Mouse (Mus musculus) hindbrain, postnatal 0 days (tissue): Measurements from ENCODE around the gene Nudt1. TPM values are rescaled to one million over a fixed set of nuclear protein-coding genes. Genes with fewer than 3 reads are reported as not detected.
"Not testable (repeated sequence)": the region's sequence is repeated elsewhere in the genome, so short reads cannot be mapped to it uniquely, and the experiment has no call there.

ENCODE experiments used
- ATAC-seq: fragments of 200-750 bp; cut with Nextera tagmentation; 2 replicates; pipeline ENCODE4 v1.8.0; 2017; ENCODE audit warnings: mild to moderate bottlenecking, moderate TSS enrichment, moderate library complexity
- DNase-seq: peaks from one replicate; pipeline ENCODE4 v3.0.0-alpha.2; 2015; ENCODE audit warnings: low spot score
- H3K27ac ChIP-seq: fragments of 300-500 bp; sonication (generic); 2 replicates; pipeline ENCODE4 v1.5.1; 2014; ENCODE audit warnings: mild to moderate bottlenecking
- H3K27me3 ChIP-seq: fragments of 300-500 bp; sonication (generic); 2 replicates; pipeline ENCODE4 v1.6.1; 2014; ENCODE audit warnings: low read length, mixed read lengths; ENCODE audit not compliant: insufficient read depth
- H3K36me3 ChIP-seq: fragments of 300-500 bp; sonication (generic); 2 replicates; pipeline ENCODE4 v1.6.1; 2014; ENCODE audit warnings: low read length, mixed read lengths; ENCODE audit not compliant: insufficient read depth
- H3K4me1 ChIP-seq: fragments of 300-500 bp; sonication (generic); 2 replicates; pipeline ENCODE4 v1.6.1; 2014; ENCODE audit warnings: antibody characterized with exemption, low read length, mixed read lengths; ENCODE audit not compliant: insufficient read depth
- H3K4me2 ChIP-seq: fragments of 300-500 bp; sonication (generic); 2 replicates; pipeline ENCODE4 v1.6.1; 2014; ENCODE audit warnings: low read depth, mild to moderate bottlenecking, low read length, moderate library complexity, mixed read lengths
- H3K4me3 ChIP-seq: fragments of 300-500 bp; sonication (generic); 2 replicates; pipeline ENCODE4 v1.5.1; 2014; ENCODE audit warnings: low read length
- H3K9ac ChIP-seq: fragments of 300-500 bp; sonication (generic); replicated peaks from 2 replicates; pipeline ENCODE4 v1.6.1; 2014; ENCODE audit warnings: mild to moderate bottlenecking, low read length, moderate library complexity, mixed read lengths
- H3K9me3 ChIP-seq: fragments of 300-500 bp; sonication (generic); 2 replicates; pipeline ENCODE4 v1.6.1; 2016; ENCODE audit warnings: low read length, mixed read lengths
- CTCF ChIP-seq: IDR thresholded peaks from 2 replicates; pipeline ENCODE4 v1.5.1; 2016; ENCODE audit warnings: antibody characterized with exemption, control low read depth, low read depth
- WGBS: fragments of 180-500 bp; shearing (Covaris S2); extraction: QIAGEN DNeasy Blood & Tissue Kit; methylation state at CpG from one replicate; pipeline ENCODE4 v1.1.7; 2014; 5-methylcytosine and 5-hydroxymethylcytosine counted together
- polyA plus RNA-seq: library from polyadenylated mRNA; unstranded; fragments of >200 nt; fragmentation: Nextera tagmentation; extraction: Ambion mirVana; gene quantifications from 2 replicates; pipeline ENCODE4 v1.2.1, GENCODE M21; 2015
- total RNA-seq: library from RNA; depleted of rRNA; stranded (reverse); fragments of >200 nt; gene quantifications from 2 replicates; pipeline ENCODE4 v1.2.3, GENCODE M21; 2014

Gene Nudt1
- total and polyA plus RNA-seq, 2 experiments from 2014 or later = 7.5 to 19.7 TPM

DNA sequence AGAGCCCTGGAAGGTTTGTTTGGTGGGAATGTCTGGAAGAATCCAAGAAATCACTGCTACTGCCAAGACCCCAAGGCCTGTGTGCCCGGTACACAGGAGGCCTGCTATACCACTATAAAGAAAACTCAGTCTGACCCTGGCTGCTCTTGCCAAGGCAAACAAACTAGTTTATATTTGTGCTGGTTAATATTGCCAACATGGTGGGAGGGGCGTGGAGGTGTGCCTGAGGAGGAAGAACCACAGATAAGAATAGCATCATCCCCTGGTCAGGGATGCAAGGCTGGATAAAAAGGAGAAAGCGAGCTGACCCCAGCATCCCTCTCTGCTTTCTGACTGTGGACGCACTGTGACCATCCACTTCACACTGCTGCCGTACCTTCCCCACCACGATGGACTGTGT lies 30.9 kb downstream of the Nudt1 start:
- WGBS = 96% methylated on average over 6 of the region's 6 CpGs
- Histone ChIP-seq H3K27me3 (no peaks in the 10 kb centered on the region), H3K4me3 (no peak overlapping the region), H3K9ac (no peak overlapping the region), H3K4me2 (no peak overlapping the region), H3K4me1 (no peaks in the 10 kb centered on the region), H3K9me3 (no peaks in the 10 kb centered on the region), H3K27ac (no peak overlapping the region), H3K36me3 (peaks cover 30% of the 10 kb centered on the region)
- DNase-seq = no peak
- no peak for ATAC-seq
- no peak for TF ChIP-seq CTCF

DNA sequence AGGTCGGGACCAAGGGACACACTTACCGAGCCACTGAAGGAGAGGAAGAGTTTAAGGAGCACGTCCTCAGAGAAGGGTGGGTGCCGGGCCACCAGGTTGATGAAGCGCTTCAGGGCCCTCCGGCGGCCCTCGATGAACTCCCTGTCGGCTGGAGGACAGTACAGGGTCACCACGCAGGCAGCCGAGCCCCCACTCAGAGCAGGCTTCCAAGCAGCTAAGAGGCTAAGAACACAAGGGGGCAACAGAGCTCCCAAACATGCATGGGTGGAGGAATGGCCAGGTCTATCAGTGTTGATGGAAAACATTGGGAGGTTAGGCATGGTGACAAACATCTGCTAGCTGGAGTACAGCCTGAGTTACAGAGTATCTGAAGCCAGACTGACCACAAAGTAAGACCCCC lies 34.5 kb downstream of the Nudt1 start:
- H3K27ac ChIP-seq = no peak overlapping the region
- no peaks in the 10 kb centered on the region for H3K9me3 ChIP-seq
- no peaks in the 10 kb centered on the region for H3K27me3 ChIP-seq
- no peak overlapping the region for H3K4me3 ChIP-seq
- H3K4me1 ChIP-seq = no peaks in the 10 kb centered on the region
- ATAC-seq (no peak), DNase-seq (no peak)
- WGBS = 82% methylated on average over 11 of the region's 11 CpGs
- no peak overlapping the region for H3K4me2 ChIP-seq
- no peak overlapping the region for H3K9ac ChIP-seq
- peak; percentile 22 for TF ChIP-seq CTCF
- H3K36me3 ChIP-seq = peaks cover 34% of the 10 kb centered on the region

DNA sequence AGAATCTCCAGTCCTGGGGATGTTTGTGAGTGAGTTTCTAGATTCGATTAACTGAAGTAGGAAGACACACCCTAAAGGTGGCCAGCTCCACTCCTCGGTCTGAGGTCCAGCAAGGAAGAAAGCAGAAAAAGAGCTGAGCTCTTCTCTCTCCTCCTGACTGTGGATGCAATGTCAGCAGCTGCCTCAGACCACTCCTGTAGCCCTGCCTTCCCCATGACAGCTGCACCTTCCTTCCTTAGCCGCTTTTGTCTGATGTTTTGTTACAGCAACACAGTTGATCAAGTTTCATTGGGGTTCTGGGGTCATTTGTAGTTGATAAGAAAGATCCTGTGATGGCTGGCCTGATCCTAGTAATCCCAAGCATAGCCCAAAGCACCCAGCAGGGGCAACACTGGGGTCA lies 36.0 kb downstream of the Nudt1 start:
- no peaks in the 10 kb centered on the region for H3K4me1 ChIP-seq
- no peak overlapping the region for H3K9ac ChIP-seq
- H3K9me3 ChIP-seq = no peaks in the 10 kb centered on the region
- peaks cover 26% of the 10 kb centered on the region for H3K36me3 ChIP-seq
- 92% methylated on average over 3 of the region's 3 CpGs for WGBS
- H3K27me3 ChIP-seq = no peaks in the 10 kb centered on the region
- ATAC-seq (no peak), DNase-seq (no peak)
- no peak overlapping the region for H3K4me2 ChIP-seq
- H3K4me3 ChIP-seq = no peak overlapping the region
- no peak overlapping the region for H3K27ac ChIP-seq
- TF ChIP-seq CTCF = no peak

DNA sequence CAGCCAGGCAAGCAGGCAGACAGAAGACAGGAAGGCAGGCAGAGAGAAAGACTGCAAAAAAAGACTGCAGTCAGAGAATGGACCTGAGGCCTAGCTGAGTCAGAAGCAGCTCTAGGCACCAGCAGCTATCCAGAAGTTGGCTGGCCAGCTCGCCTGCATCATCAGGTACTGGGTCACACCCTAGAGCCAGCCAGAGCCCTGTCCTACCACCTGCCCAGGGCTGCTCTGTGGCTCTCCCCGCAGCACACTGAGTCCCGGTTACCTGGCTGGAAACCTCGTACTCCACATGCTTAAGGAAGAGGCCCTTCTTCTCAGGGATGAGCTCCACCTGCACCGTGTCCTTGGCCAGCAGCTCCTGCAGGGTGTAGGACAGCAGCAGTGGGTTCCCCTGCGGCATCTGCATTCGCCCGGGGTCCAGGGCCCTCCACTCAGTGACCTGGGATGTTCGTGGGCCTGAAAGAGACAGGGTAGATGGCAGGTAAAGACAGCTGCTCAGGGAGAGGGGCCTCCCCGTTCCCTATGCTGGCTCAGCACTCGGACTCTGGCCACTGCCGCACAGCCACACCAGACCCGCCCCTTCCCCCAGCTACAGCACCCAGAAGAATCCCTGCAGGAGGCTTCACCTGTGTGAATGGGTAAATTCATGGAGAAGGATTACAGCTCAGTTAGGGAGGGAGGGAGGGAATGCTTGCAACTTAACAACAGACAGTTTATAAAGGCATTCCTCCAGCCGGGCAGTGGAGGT lies 38.6 kb downstream of the Nudt1 start:
- no peak for DNase-seq
- no peak for TF ChIP-seq CTCF
- no peak overlapping the region for H3K27ac ChIP-seq
- WGBS = 79% methylated on average over 14 of the region's 14 CpGs
- peaks cover 12% of the 10 kb centered on the region; the same call in 1 of the 2 replicates for H3K36me3 ChIP-seq
- no peak for ATAC-seq
- no peaks in the 10 kb centered on the region for H3K27me3 ChIP-seq
- H3K4me2 ChIP-seq = no peak overlapping the region
- no peaks in the 10 kb centered on the region for H3K9me3 ChIP-seq
- no peak overlapping the region for H3K9ac ChIP-seq
- no peak overlapping the region for H3K4me3 ChIP-seq
- H3K4me1 ChIP-seq = no peaks in the 10 kb centered on the region

DNA sequence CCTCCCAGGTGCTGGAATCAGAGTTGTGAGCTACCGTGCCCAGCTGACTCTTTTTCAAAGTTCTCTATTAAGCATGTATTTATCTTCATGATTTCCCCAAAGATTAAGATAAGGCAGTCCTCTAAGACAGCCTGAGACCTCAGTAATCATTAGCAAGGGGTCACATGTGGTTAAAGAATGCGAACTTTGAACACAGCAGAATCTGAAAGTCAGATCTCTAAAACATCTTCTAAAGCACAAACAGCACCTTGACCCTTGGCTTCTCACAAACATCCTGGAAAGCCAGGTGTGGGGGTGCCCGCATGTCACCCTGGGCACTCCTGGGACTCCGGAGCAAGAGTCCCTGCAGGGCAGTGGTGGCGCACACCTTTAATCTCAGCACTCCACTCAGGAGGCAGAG lies 43.0 kb downstream of the Nudt1 start:
- Histone ChIP-seq H3K36me3 (no peaks in the 10 kb centered on the region), H3K27me3 (no peaks in the 10 kb centered on the region), H3K9me3 (no peaks in the 10 kb centered on the region), H3K4me3 (no peak overlapping the region), H3K27ac (no peak overlapping the region), H3K4me1 (no peaks in the 10 kb centered on the region), H3K9ac (no peak overlapping the region), H3K4me2 (no peak overlapping the region)
- WGBS = 98% methylated on average over 5 of the region's 5 CpGs
- no peak for ATAC-seq
- TF ChIP-seq CTCF = no peak
- no peak for DNase-seq

DNA sequence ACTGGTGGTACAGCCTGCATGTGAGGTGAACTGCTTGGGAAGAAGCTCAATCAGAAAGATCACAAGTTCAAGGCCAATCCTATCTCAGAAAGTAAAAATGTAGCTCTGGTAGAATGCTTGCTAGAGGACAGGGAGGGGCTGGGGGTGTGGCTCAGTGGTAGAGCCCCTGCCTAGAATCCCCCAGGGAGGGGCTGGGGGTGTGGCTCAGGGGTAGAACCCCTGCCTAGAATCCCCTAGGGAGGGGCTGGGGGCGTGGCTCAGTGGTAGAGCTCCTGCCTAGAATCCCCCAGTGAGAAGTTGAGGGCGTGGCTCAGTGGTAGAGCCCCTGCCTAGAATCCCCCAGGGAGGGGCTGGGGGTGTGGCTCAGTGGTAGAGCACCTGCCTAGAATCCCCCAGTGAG lies 46.7 kb downstream of the Nudt1 start:
- not testable (repeated sequence) for H3K27ac ChIP-seq, H3K36me3 ChIP-seq, H3K9me3 ChIP-seq, H3K4me3 ChIP-seq, H3K27me3 ChIP-seq, H3K4me1 ChIP-seq, ATAC-seq, H3K9ac ChIP-seq, DNase-seq, H3K4me2 ChIP-seq
- 96% methylated on average over 2 of the region's 2 CpGs for WGBS

DNA sequence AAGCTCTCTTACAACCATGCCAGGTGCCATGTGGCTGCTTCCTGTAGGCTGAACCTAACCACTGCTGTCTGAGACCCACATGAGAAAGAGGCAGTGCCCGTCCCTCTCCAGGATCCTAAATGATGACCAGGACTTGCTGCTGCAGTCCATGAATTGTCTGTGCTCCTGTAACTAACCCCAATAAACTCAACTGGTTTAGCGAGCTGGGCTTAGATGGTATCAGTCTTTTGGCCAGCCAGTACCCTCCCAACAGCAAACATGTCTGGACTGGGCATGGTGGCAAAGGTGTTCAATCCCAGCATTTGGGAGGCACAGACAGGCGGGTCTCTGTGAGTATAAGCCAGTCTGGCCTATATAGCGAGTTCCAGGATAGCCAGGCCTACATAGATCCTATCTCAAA lies 47.5 kb downstream of the Nudt1 start:
- H3K27ac ChIP-seq = no peak overlapping the region
- no peaks in the 10 kb centered on the region for H3K4me1 ChIP-seq
- H3K27me3 ChIP-seq = no peaks in the 10 kb centered on the region
- DNase-seq (no peak), ATAC-seq (no peak)
- H3K36me3 ChIP-seq = no peaks in the 10 kb centered on the region
- H3K9me3 ChIP-seq = no peaks in the 10 kb centered on the region
- H3K4me3 ChIP-seq = no peak overlapping the region
- no peak overlapping the region for H3K4me2 ChIP-seq
- no peak for TF ChIP-seq CTCF
- 90% methylated on average over 4 of the region's 4 CpGs for whole genome bisulfite sequencing
- H3K9ac ChIP-seq = no peak overlapping the region
